Mouse (Mus musculus): Measurements from ENCODE around the gene 1700029F12Rik.

DNA sequence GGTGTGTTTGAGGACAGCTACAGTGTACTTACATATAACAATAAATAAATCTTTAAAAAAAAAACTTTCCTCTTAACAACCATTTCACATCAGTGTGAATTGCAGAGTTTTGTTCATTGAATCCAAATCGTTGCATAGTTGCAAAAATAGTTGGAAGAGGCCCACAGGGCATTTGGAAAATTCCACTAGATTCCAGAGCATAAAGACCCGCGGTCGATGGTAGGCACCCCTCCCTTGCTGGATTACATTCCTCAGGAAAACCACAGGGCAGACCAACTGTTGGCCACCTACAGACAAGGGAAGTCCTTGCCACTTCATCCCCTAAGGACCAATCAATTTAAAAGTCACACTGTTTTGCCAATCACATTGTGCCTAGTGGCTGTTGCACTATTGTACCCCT, 19.8 kb downstream of the 1700029F12Rik start:
- TF ChIP-seq TAL1 (IDR thresholded peaks at IDR 0.05; ENCODE audit: low read length): no peak
- no peak for TF ChIP-seq GATA1 (IDR thresholded peaks at IDR 0.05; ENCODE audit: low read length)

Measured in erythroblast, embryonic 14.5 days (primary cell).